Mouse (Mus musculus) adrenal gland, adult 18-20 months (tissue): ENCODE data around the gene Ankrd39. TPM values are rescaled to one million over a fixed set of nuclear protein-coding genes. Genes with fewer than 3 reads are reported as not detected.

Source experiments
- DNase-seq, 2 experiments: peaks; one replicate each; pipeline ENCODE4 v3.0.0; 2021 to 2022; ENCODE audit warnings: low spot score in 2 of 2
- microRNA-seq, 2 experiments: library from miRNA; unstranded; fragments of <30 nt; microRNA quantifications; one replicate each; pipeline ENCODE4 v1.2.0; 2021; ENCODE audit warnings: borderline number of aligned reads in 2 of 2
- total RNA-seq, 2 experiments: library from RNA; stranded (reverse); gene quantifications; 1 replicate in 1 of 2; 2 replicates in 1 of 2; pipeline ENCODE4 v1.2.3; 2021

The Ankrd39 gene
- total RNA-seq, 2 experiments from 2014 or later: 11.0 to 11.1 TPM

DNA sequence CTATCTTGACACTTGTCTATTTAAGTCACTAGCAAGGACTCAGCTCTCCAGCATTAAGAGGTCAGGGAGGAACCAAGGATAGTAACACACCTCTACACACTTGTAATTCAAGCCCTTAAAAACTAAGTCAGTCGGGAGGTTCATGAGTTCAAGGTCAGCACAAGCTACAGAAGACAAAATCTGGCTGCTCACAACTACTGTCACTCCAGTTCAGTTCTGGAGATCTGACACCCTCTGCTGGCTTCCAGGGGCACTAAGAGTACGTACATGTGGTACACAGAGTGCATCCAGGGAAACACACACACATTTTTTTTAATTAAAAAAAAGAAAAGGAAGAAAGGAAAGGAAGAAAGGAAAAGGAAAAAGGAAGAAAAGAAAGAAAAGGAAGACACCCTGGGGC lies 50.5 kb downstream of the Ankrd39 start:
- DNase-seq: no peak

DNA sequence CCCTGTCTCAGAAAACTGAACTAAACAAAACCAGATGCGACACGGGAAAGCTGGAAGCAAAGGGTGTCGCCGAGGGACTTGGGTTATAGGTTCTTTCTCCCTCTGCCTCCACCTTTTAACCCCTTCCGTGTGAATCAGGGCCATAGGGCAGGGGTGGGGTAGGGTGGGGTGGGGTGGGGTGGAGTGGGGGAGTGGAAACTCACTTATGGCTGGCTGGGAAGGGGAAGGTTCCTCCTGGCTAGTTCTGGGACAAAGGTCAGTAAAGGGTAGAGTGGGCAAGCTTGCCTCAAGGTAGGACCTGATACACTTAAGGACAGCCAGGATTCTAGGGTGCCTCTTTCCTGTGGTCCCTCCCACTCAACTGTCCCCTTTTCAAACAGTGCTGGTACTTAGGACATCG lies 53.9 kb downstream of the Ankrd39 start:
- DNase-seq: no peak

GRCm38 (mm10) chr1:36492416-36493139 lies 54.7 kb downstream of the Ankrd39 start:
- no peak for DNase-seq

- no peak for DNase-seq
These were observed 57.6 kb downstream of the Ankrd39 start for GRCm38 (mm10) chr1:36489661-36490060.

Small RNA genes within 50 kb of the gene (microRNA-seq; reads per million reads assigned to microRNA genes)
- 0 reads per million in 2 experiments for gene Gm47280

Other genes starting within 250 kb of the Ankrd39 start
- 1 to 10 TPM; 6.3 to 7.9 TPM for gene Arid5a, start 239.7 kb downstream of the Ankrd39 start, total RNA-seq
- gene Kansl3, start 178.3 kb downstream of the Ankrd39 start, total RNA-seq: 100 to 1,000 TPM in 1 of 2 experiments, 10 to 100 TPM in 1; 97.7 to 107 TPM
- under 1 TPM in 1 of 2 experiments, not detected in 1; 0.16 TPM for gene Fer1l5, start 175.2 kb downstream of the Ankrd39 start, total RNA-seq
- 10 to 100 TPM; 48.6 to 62.1 TPM for gene Lman2l, start 102.2 kb downstream of the Ankrd39 start, total RNA-seq
- gene Cnnm4, start 75.8 kb downstream of the Ankrd39 start, total RNA-seq: 1 to 10 TPM; 3.6 to 5.9 TPM
- 10 to 100 TPM; 20.8 to 28.9 TPM for gene Cnnm3, start 35.6 kb downstream of the Ankrd39 start, total RNA-seq
- 10 to 100 TPM; 10.3 to 10.6 TPM for gene Ankrd23, start 10.6 kb downstream of the Ankrd39 start, total RNA-seq
- gene Gm42417, start 8.0 kb downstream of the Ankrd39 start, total RNA-seq: not detected
- 10 to 100 TPM; 13.7 to 15.8 TPM for gene Sema4c, start 10.9 kb upstream of the Ankrd39 start, total RNA-seq
- 1 to 10 TPM in 1 of 2 experiments, not detected in 1; 1.0 TPM for gene Fam178b, start 135.7 kb upstream of the Ankrd39 start, total RNA-seq
- gene Cox5b, start 144.0 kb upstream of the Ankrd39 start, total RNA-seq: 1,000 to 10,000 TPM in 1 of 2 experiments, 100 to 1,000 TPM in 1; 940 to 1,277 TPM
- not detected for gene 4933424G06Rik, start 162.7 kb upstream of the Ankrd39 start, total RNA-seq
- 100 to 1,000 TPM; 113 to 143 TPM for gene Actr1b, start 167.0 kb upstream of the Ankrd39 start, total RNA-seq
- gene Zap70, start 214.4 kb upstream of the Ankrd39 start, total RNA-seq: under 1 TPM; 0.66 to 0.77 TPM